ENCODE assay signal across 18 mouse cellular contexts in the genomic region with DNA sequence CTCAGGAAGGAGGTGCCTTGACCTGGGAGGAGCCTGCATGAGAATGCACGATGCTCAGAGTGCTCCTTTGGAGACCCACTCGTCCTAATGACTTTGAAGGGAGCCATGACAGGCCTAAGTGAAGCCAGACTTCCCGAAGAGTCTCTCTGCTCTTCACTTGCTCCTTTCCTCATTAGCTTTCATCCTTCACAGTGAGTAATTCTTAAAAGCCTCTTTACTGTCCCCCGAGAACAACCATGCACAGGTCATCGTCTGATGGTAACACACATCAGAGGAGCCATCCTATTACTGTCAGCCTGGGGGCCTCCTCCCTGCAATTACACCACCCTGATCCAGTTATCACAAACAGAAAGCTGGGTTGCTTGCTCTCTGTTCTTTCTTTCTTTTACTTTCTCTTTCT.
DNase-seq lines count a peak whose midpoint lies in the region; ATAC-seq and TF ChIP-seq lines count a peak whose summit lies in the region.
"Had no signal": no experiment of that assay in that cellular context is flagged by ENCODE, and none has a peak within 500 bp of the region (broad histone marks: within the 10 kb centered on the region; RNA-seq: fewer than 3 reads in every experiment).

No protein-coding gene starts in this region.

- H3K4me3 ChIP-seq in left cerebral cortex, adult 2 months, result no peak overlapping the region
- H3K4me3 ChIP-seq in hindbrain, embryonic 10.5 days, result no peak overlapping the region
- H3K4me3 ChIP-seq in midbrain, embryonic 14.5 days (replicated peaks; ENCODE audit: low read depth, low read length), result no peak overlapping the region
- no peak overlapping the region for H3K4me3 ChIP-seq in gastrocnemius, adult 2 months
- H3K4me3 ChIP-seq: embryonic facial prominence, embryonic 12.5 days; limb, embryonic 15.5 days; megakaryocyte, embryonic 14.5 days had no signal

- no peaks in the 10 kb centered on the region for H3K36me3 ChIP-seq in hindbrain, embryonic 10.5 days
- no peaks in the 10 kb centered on the region for H3K36me3 ChIP-seq in midbrain, embryonic 14.5 days (ENCODE audit: control insufficient read depth, insufficient read depth, low read length)
- H3K36me3 ChIP-seq: embryonic facial prominence, embryonic 12.5 days; limb, embryonic 15.5 days had no signal

- peak overlapping the region; percentile 56 for H3K27ac ChIP-seq in left cerebral cortex, adult 2 months
- H3K27ac ChIP-seq in hindbrain, embryonic 10.5 days, result peak overlapping the region; percentile 59
- peak overlapping the region; percentile 85 for H3K27ac ChIP-seq in midbrain, embryonic 14.5 days (replicated peaks; ENCODE audit: low read depth, low read length)
- H3K27ac ChIP-seq in gastrocnemius, adult 2 months, result no peak overlapping the region
- H3K27ac ChIP-seq: embryonic facial prominence, embryonic 12.5 days; limb, embryonic 15.5 days had no signal

- no peaks in the 10 kb centered on the region for H3K27me3 ChIP-seq in hindbrain, embryonic 10.5 days (ENCODE audit: insufficient read depth, poor library complexity, severe bottlenecking)
- H3K27me3 ChIP-seq in midbrain, embryonic 14.5 days (ENCODE audit: control insufficient read depth, insufficient read depth, low read length), result no peaks in the 10 kb centered on the region
- H3K27me3 ChIP-seq: embryonic facial prominence, embryonic 12.5 days; limb, embryonic 15.5 days; megakaryocyte, embryonic 14.5 days had no signal

- peak; percentile 75 for ATAC-seq in midbrain, embryonic 14.5 days (ENCODE audit: low FRiP score, low TSS enrichment)
- ATAC-seq: intestine, postnatal 0 days had no signal

- H3K4me1 ChIP-seq in hindbrain, embryonic 10.5 days (replicated peaks), result peaks cover 16% of the 10 kb centered on the region
- peaks cover 31% of the 10 kb centered on the region for H3K4me1 ChIP-seq in midbrain, embryonic 14.5 days (ENCODE audit: control insufficient read depth, insufficient read depth, low read length)
- H3K4me1 ChIP-seq: embryonic facial prominence, embryonic 12.5 days had no signal

- no peak overlapping the region for H3K9ac ChIP-seq in midbrain, embryonic 14.5 days (replicated peaks; ENCODE audit: low read length)
- H3K9ac ChIP-seq: embryonic facial prominence, embryonic 12.5 days; limb, embryonic 15.5 days had no signal

- peak overlapping the region; percentile 7; the same call in 1 of the 2 replicates for H3K4me2 ChIP-seq in midbrain, embryonic 14.5 days (ENCODE audit: low read length)
- H3K4me2 ChIP-seq: embryonic facial prominence, embryonic 12.5 days; limb, embryonic 15.5 days had no signal

- 51% methylated on average over 5 of the region's 5 CpGs for WGBS in hindbrain, embryonic 10.5 days
- 10% methylated on average over 5 of the region's 5 CpGs for WGBS in midbrain, embryonic 14.5 days

- no peak for DNase-seq in left cerebral cortex, adult 2 months (ENCODE audit: extremely low spot score in 1 of 2, low spot score in 2 of 2)
- no peak for DNase-seq in left cerebral cortex, adult 18-20 months (ENCODE audit: low spot score in 2 of 2)
- no peak for DNase-seq in hindbrain, embryonic 10.5 days (ENCODE audit: low spot score)
- DNase-seq in midbrain, embryonic 14.5 days, result peak; percentile 74
- DNase-seq in gastrocnemius, adult 2 months, result no peak
- no peak for DNase-seq in right cerebral cortex, postnatal 36 days (ENCODE audit: low spot score in 2 of 2)
- DNase-seq in urinary bladder, postnatal 36 days (ENCODE audit: low spot score in 2 of 2), result no peak
- DNase-seq in layer of hippocampus, postnatal 25 days (ENCODE audit: extremely low spot score in 1 of 2, low spot score in 1 of 2), result no peak
- DNase-seq: adrenal gland, postnatal 36 days; B cell, adult 2 months; cerebellum, adult 11 months; heart, postnatal 10 days; kidney, postnatal 25 days; lung, adult 2 months had no signal

- H3K9me3 ChIP-seq in hindbrain, embryonic 10.5 days, result no peaks in the 10 kb centered on the region
- no peaks in the 10 kb centered on the region for H3K9me3 ChIP-seq in midbrain, embryonic 14.5 days (ENCODE audit: control insufficient read depth, low read length)
- H3K9me3 ChIP-seq: embryonic facial prominence, embryonic 12.5 days; limb, embryonic 15.5 days; megakaryocyte, embryonic 14.5 days had no signal

- intact Hi-C loops in left cerebral cortex, adult 2 months (cut with DNase I), result no loop called here
- intact Hi-C loops in gastrocnemius, adult 2 months (cut with DNase I), result no loop called here

- TF ChIP-seq CTCF in left cerebral cortex, adult 2 months (IDR thresholded peaks at IDR 0.05), result no peak
- TF ChIP-seq CTCF in gastrocnemius, adult 2 months (IDR thresholded peaks at IDR 0.05), result no peak
